Mouse (Mus musculus) lung, postnatal 0 days (tissue): ENCODE data around the gene Zfp560.

Experiments
- CTCF ChIP-seq: IDR thresholded peaks from 2 replicates; pipeline ENCODE4 v1.5.1; 2016; ENCODE audit warnings: antibody characterized with exemption, mild to moderate bottlenecking
- EP300 ChIP-seq: IDR thresholded peaks from 2 replicates; pipeline ENCODE4 v1.6.1; 2016; ENCODE audit warnings: antibody characterized with exemption, mild to moderate bottlenecking, control low read depth

DNA sequence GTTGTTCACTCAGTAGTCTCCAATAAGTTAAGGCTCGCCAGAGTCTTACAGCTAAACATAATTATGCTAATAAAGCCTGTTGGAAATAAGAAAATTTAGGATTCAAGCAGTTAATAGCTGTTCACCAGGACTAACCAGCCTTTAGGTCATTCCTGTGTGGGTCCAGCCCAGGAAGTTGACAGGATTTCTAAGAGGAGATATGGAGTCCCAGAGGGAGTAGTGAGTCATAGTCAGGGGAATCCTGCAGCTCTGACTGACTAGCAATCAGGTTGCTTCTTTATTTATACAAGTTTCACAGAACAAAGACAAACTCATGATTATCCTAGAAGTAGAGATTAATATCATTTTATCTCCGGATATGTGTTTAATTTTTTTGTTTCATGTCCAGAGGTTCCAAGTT lies 17.7 kb downstream of the Zfp560 start:
- TF ChIP-seq CTCF (no peak), EP300 (no peak)
